Mouse (Mus musculus): ENCODE results near the gene Flrt3.

The Flrt3 gene

DNA sequence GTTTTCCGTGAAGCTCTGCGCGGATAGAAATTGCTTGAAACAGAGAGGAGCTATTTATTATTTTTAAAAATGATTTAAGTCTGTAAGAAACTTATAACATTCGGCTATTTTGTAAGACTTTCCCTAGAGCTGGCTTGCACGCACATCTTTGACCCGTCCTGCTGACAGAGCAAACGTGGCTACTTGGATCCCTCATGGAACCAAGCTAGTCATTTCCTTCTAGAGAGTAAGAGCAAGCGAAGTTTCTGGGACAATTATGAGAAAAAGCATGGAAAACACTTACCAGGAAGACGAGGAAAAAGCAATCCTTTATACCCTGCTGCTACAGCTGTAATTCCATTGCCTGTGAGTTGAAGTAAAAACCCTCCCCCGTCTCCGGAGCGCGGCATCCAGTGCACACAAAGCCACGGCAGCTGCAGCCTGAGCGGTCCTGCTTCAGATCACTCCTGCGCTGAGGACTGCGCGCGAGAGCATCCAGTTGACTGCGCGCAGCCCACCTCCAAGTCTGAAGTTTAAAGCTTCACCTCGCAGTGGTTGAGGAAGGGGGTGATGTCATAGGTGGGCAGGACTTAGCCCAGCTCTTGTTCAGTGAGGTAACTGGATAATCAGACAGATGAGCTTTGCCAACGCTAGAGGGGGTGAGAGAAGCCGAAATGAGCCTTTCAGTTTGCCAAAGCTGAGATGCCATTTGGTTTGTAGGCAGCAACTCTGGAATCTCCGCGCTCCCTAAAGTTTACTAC, at the start of gene Flrt3:
Gene Flrt3 (minus strand): TSS at position 507 of the 740 bp plus-strand sequence.
- peak; percentile 88 to 92 for DNase-seq (ENCODE audit: low spot score in 2 of 2)

DNA sequence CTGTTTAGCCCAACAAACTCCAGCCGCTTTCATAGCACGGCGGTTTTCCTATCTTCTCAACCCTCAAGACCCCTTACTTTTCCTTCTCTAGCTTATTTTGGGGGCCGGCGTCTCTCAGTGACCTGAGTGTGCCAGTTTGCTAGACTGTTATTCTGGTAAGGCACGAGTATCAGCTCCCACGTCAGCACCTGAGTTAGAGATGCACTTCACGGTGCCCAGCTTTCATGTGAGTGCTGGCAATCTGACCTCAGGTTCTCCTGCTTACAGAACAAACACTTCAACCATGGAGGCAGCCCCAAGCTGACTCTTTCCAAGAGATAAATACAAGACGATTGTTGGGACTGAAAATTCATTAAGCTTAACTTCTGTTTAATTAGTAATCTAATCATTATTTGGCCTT, 46.1 kb upstream of the Flrt3 start:
- no peak for DNase-seq (ENCODE audit: low spot score in 2 of 2)

DNA sequence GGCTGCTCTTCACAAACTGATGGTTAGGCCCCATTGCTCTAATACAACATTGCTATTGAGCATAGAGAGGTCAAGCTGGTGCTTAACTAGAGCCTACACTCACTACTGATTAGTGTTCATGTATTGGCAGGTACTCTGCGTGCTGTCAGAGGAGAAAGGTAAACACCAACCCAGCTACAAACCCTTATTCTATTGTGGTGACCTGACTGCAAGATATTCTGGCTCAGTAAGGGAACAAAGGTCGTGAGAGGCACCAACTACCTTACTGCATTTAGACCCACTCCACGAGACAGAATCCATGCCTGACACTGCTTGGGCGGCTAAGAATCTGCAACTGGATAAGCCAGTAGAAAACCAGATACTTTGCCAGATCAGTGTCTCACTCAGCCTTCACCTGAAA, 44.6 kb upstream of the Flrt3 start:
- no peak for DNase-seq (ENCODE audit: low spot score in 2 of 2)

DNA sequence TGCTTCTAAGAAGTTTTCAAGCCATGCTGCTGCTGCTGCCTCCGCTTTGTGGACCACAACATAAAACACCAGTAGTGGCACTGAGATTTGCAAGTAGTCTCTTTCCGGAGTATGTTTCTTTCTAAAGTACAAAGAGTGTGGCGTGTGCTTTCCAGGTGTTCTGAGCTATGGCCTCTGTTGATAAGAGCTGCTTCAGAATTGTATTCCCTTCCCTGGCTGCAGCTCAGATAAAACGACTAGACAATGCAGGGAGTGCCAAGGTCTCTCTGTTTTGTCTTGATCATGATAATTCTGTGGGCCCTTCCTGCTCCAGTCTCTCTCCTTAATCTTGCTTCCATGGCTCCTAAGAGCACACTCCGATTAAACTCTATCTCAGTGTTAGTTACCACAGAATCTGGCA, 36.3 kb upstream of the Flrt3 start:
- no peak for DNase-seq (ENCODE audit: low spot score in 2 of 2)

DNA sequence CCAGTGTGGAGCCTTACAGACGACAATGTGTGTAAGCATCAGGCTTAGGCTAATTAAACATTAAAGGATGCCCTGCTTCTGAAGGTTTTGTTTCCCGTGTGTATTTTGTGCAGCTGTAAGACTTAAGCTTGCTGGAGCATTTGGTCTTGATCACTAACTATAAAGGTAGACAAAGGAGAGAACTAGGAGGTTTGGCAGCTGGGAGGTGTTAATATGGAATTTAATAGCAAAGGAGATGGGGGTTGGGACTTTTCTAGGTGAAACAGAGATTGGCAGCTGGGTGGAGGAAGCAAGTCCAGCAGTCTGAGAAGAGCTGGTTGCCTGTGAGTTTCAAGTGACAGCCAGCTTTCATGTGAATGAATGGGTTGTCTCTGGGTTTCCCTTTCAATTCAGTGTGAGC, 34.0 kb upstream of the Flrt3 start:
- DNase-seq (ENCODE audit: low spot score in 2 of 2), result no peak

DNA sequence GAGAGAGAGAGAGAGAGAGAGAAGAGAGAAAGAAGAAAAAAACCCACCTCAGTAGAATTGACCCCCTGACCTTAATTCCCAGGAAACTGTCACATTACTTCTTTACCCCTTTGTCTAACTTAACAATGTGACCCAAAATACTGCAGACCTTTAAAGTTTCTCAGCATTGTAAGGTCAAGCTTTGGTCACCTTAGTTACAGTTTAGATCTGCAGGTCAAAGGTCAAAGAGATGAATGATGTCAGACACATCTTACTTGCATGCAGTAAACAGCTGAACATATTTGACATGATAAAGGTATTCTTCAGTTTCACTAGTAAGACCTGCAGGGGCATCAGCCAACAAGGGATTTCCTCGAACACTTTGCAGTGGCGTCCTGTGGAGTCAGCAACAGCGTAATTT, 32.9 kb upstream of the Flrt3 start:
- DNase-seq (ENCODE audit: low spot score in 2 of 2), result no peak

DNA sequence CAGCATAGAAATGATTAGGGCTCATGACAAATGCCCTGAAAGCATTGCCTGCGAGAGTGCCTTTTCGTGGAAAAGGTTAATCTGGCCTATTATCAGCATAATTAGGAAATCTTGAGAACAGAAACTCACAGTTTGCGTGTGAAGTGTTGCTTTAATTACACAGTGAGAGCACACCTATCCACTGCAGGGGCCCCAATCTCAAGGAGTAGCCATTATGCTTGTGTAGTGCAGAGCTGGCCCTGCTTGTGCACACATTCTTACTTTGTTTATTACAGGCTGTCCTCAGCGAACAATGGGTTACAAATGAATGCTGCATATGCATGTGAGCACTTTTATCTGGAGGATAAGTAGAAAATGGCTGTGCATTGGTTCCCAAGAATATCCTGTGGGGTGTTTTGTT, 32.1 kb upstream of the Flrt3 start:
- DNase-seq (ENCODE audit: low spot score in 2 of 2), result no peak

DNA sequence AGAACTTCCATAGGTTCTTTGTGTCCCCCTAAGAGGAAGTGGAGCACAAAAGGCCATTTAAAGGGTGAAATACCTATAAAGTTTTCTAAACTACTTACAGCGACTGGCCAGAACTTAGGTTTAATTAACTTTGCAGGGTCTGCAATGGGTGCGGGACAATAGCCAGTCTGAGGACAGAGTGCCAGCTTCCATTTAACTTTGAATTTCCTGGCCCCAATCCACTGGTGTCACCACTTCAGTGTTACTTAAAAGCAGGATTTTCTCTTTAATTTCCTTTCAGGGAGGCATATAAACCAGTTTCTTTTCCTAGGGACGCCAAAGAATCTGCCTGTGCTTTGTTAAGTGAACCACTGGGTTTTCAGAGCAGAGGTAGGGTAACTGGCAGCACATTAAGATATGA, 27.3 kb upstream of the Flrt3 start:
- DNase-seq (ENCODE audit: low spot score in 2 of 2), result no peak

DNA sequence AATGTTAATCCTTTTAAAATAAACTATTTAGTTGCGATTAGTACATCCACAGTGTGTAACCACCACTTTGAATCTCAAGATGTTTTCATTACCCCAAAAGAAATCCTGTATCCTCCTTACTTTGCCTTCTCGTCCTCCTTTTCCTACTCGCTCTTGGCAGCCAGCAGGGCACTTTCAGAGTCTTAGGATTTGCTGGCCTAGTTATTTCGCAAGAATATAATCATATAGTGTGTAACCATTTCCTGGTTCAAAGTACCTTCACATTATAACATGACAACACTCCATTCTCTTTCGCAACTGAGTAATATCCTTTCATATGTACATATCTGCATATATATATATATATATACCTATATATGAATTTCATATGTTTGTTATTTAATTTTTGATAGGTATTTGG, 22.6 kb upstream of the Flrt3 start:
- no peak for DNase-seq (ENCODE audit: low spot score in 2 of 2)

DNA sequence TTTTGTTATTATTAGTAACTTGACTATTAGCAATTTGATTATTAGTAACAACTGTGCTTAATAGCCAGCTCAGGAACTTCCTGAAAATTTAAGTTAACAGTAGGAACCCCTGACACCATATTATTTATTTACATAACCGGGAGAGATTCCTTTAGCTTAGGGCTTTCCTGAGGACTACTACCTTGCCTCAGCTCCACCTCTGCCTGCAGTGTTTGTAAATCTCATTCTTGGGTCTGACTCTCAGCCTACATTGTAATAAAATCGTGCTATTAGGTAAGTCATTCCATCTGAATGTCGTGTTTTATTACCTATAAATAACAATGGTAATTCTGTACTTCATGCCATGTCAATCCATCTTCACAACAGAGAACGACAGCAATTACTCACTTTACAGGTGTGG, 21.2 kb upstream of the Flrt3 start:
- no peak for DNase-seq (ENCODE audit: low spot score in 2 of 2)

DNA sequence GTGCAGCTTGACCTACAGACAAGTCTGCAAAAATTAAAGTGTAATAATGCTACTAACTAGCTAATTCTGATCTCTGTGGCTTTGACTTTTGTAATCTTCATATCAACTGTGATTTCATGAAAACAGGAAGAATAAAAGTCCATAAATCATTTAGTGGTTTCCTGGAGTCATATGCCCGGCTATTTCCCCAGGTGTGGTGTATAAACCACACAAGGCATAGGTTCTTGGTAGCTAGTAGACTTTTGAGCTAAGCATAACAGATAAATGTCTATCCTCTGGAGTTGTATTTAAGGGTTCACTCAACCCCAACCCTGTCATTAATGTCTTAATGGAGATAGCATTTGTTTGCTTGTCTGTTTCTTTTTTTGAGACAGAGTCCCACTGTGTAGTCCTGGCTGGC, 20.1 kb upstream of the Flrt3 start:
- no peak for DNase-seq (ENCODE audit: low spot score in 2 of 2)

DNA sequence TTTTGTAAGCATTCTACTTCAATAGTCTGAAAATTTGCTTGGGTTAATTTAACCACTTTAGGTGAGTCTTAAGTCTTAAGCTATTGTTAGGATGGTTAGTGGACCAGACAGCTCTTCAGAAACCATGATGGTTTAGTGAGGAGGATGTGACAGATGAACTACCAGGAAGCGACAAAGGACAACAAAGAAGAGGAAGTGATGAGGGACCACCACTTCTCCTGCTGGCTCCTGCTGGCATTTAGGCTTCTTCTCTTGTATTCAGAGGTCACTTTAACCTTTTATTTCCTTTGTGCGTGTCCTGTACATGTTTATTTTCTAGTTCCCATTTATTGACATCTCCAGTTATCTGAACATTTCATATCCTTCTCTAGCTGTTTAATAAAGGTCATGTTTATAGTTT, 19.6 kb upstream of the Flrt3 start:
- no peak for DNase-seq (ENCODE audit: low spot score in 2 of 2)

DNA sequence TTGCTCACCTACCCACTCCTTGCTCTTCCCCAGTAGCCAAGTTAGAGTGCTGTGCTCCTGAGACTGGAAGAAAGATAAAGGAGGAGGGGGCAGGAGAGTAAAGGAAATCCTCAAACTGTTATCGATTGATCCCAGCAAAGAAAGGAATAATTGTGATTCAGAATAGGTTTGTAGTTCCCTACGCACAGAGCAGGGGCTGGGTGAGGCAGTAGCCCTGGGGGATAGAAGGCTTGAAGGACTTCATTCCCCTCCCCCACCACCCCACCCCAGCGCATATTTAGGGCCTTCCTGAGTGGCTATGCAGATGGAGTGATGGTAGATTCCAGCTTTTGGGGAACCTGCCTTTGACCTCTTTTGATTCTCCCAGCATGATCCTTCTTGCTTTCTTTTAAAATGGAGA, 5.5 kb upstream of the Flrt3 start:
- no peak for DNase-seq (ENCODE audit: low spot score in 2 of 2)

DNA sequence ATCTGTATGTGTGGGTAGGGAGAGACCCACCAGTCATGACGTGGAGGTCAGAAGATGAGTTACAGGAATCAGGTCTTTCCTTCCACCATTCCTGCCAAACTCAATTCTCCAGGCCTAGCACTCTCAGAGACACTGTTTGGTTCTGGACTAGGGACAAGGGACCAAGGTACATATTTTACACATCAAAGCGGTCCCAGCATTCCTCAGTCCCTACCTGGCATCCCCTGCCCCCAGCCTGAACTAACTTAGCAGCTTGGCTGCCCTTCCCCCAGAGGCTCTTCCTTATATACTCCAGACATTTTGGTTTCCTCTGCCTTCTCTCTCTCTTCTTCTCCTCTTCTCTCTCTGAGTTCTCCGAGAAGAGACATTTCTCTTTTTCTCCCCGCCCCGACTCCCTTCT, 2.2 kb upstream of the Flrt3 start:
- no peak for DNase-seq (ENCODE audit: low spot score in 2 of 2)

DNA sequence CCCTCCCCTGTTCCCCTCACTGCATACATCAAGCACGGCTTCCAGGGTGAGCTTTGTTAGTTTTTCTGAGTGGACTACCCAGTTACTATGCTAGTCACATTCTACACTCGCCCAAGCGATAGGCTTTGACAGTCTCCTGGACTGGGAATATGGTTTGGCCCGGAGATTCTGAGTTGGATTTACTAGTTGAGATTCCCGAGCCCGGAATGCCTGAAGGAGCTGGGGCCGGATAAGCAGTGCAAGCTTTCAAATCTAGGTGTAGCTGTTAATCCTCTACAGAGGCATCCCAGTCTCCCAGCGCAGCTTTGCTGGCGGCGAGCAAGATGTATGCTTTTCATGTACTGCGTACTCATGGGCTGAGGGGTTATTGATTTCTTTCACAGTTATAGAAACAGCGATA, 812 bp downstream of the Flrt3 start:
- DNase-seq (ENCODE audit: low spot score in 2 of 2), result peak; percentile 28 to 57

DNA sequence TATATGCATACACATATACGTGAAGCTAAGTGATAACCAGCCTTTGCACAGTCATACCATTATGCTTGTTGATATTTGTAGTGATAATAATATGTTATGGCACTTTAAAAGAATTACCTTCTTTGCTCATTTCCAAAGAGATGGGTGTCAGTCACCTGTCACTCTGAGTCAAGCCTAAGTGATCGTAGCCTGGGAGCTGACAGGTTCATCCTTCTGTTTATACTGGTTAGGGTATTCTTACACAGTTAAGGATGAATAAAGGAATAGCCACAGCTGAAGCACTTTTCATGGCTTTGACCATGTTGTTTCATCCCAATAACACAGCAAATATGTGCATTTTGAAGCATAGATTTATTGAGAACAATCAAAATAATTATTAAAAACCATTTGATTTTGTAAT, 1.5 kb downstream of the Flrt3 start:
- no peak for DNase-seq (ENCODE audit: low spot score in 2 of 2)

DNA sequence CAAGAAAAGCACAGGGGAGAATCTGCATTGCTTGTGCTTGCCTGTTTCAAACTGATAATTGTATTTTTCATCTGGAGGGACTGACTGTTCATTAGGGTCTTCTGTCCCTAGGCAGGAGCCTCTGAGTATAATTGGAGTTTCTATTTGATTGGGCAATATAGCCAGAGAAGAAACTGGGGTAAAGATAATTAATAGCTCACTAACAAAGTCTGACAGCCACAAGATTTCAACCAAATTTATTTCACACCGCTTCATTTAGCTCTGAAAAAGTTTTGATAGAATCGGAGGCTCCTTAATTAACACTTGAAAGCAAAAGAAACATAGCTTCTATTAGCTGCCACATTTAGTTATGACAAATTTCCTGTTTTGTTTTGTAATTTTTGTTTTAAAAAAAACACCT, 2.2 kb downstream of the Flrt3 start:
- DNase-seq (ENCODE audit: low spot score in 2 of 2), result no peak

DNA sequence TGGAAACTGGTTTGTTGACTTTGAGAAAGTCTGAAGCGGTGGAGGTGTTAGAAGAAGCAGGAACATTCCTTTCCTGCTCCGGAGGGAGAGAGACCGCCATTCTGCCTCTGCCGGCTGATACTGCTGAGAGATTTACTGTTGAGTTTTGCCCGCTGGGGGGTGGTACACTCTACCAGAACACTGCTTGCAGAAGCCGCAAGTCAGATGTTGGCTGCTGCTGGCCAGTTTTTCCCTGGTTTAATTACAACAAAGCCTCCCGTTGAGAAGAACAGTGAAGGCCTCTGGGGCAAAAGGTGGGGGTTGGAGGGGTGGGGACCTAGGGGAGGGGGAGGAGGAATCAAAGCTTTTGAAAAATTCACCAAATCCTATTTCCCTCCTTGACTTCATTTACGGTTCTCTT, 3.0 kb downstream of the Flrt3 start:
- peak; percentile 78 for DNase-seq (ENCODE audit: low spot score in 2 of 2)

DNA sequence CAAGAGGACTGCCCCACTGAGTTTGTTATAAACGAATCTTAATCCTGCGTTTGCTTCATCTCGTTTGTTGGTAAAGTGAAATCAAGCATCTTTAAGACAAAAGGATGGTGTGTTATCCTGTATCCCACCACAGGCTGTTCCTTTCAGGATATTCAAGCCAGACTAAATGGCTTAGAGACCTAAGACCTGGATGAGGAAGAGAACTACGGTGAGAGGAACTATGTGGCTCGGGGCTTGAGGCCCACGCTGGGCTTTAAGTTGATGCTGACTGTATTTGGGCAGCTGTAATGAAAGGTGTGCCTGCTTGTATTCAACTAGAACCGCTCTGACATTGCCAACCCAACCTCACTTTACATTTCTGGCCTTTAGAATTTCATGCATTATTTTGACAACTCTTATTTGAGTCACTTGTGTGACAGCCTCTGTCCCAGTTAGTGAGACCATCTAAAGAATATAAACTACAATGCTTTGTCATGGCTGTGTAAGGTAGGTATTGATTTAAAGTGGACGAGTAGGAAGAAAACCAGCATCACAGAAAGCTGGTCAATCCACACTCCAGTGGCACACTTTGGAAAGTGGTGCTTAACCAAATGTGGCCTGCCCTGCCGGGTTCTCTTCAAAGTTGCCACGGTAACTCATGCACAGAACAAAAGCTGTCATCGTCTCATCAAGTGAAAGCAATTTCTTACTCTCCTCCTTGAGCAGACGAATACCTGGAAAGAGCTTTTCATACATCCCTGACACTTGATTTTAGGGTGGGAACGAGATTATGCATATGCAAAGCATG, 3.8 kb downstream of the Flrt3 start:
- DNase-seq (ENCODE audit: low spot score in 2 of 2), result no peak

DNA sequence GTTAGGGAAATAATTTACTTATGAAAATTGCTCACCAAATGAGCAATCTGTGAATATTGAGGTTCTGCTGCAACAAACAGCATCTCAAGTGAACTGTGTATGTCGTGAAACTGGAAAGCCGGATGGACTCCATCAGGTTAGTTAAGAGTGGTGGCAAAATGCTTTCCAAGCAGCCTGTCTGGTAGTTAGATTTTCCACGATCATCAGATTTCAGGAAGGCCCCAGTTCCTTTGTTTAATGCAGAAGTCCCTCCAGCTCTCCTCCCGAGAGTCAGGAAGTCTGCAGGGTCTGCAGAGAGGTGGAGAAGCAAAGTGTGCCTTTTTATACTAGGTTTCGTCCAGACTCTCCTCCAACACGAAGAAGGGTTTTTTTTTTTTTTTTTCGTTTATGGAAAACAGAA, 4.4 kb downstream of the Flrt3 start:
- DNase-seq (ENCODE audit: low spot score in 2 of 2), result no peak

DNA sequence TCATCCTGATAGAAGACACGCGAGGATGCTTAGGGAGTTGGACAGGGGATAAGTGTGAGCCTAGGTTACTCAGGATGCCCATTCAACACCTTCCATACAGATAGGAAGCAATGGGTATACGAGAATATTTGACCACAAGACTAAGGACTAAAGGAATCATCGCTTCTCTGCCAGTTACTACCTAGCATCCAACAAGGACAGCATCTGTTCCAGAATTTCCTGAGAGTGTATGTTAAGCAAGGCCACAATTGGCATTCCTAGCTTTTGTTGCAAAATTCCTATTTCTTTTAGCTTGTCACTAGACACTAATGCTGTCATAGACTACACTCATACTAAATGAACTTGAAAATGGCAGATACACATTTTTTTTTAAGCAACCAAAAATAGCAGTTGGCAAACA, 6.9 kb downstream of the Flrt3 start:
- no peak for DNase-seq (ENCODE audit: low spot score in 2 of 2)

DNA sequence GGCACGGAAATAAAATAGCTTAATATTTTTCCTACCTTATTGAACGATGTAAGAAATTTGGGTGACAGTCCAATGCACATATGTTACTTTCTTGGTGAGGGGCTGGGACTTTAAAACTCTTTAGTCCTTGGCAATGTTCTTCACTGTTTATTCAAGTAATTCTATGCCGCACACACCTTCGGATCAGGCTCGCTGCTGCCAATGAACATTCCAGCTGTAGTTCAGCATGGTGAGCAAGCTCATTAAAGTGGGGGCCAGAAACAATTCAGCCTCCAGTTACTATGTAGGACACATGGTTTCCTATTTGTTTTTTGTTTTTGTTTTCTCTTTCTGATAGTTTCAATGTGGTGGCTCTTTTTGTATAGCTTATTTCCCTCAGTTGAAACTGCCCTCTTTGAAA, 8.6 kb downstream of the Flrt3 start:
- no peak for DNase-seq (ENCODE audit: low spot score in 2 of 2)

DNA sequence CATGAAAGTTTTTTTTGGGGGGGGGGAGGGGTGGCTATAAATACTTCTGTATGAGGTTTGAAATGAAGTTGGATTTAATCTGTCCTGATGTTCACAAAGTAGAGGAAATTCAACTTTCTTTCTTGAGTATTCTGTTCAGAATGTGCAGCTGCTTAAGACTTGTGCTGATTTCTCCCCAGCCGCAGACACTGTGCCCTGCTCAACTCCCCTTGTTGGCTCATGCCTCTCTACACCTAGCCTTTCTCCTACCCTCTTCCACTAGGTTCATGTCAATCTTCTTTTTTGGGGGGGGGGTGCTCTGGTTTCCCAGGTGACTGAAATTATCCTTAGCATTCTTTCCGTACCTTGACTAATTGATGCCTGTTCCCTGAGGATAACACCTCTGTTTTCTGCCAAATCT, 17.3 kb downstream of the Flrt3 start:
- DNase-seq (ENCODE audit: low spot score in 2 of 2), result no peak

DNA sequence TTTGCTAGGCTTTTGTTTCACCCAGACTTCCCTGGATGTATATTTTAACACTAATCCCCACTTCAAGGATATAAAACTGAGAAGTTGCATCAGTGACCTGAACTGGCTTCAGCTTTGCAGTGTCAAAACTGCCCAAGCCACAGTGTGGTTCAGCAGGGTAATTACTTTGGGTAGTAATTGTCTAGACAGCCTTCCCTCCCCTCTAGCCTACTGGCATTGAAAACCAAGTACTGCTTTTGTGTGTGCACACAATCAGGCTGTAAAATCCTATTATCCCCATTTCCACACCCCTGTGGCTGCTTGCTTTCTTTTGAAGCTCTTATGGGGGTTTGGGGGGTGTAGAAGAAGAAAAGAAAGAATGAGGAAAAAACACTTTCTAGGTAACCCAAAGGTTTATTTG, 17.8 kb downstream of the Flrt3 start:
- no peak for DNase-seq (ENCODE audit: low spot score in 2 of 2)
